Mouse (Mus musculus): ENCODE measurements around the gene 4930442H23Rik. TPM values are rescaled to one million over a fixed set of nuclear protein-coding genes. Genes with fewer than 3 reads are reported as not detected.
"Not testable (repeated sequence)": the region's sequence is repeated elsewhere in the genome, so short reads cannot be mapped to it uniquely, and the experiment has no call there.

Gene 4930442H23Rik
- total and polyA plus RNA-seq, 3 experiments: not detected

DNA sequence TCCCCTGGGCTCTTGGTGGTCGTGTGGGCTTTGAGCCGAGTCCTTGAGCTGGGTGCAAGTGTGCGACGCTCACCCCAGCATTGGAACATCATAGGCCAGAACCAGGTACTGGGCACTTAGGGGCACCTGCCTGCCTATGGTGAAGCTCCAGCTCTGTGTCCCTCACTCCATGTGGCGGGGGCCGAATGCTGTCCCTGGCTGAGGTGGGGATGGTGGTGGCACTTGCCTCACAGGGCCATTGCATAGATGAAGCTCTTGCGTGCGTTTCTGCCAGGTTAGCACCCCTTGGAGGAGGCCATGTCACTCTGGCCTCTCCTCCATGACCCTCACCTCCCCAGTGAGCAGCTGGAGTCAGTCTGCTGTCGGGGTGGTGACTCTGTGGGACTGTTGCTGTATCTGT is 3.5 kb upstream of the 4930442H23Rik start:
- Histone ChIP-seq H3K36me3 (replicated peaks) (peaks cover 85% of the 10 kb centered on the region), H3K4me1 (ENCODE audit: insufficient read depth, low read depth, low read length) (peaks cover 59% of the 10 kb centered on the region), H3K9me3 (replicated peaks) (no peaks in the 10 kb centered on the region), H3K4me3 (ENCODE audit: low read depth, low read length) (peak overlapping the region; percentile 10; the same call in 1 of the 2 replicates), H3K27me3 (ENCODE audit: insufficient read depth, low read length) (no peaks in the 10 kb centered on the region)
- TF ChIP-seq CTCF (IDR thresholded peaks at IDR 0.05; ENCODE audit: low read depth, low read length) (no peak), GATA1 (IDR thresholded peaks at IDR 0.05; ENCODE audit: borderline replicate concordance, low read length) (no peak), TAL1 (conservative IDR thresholded peaks at IDR 0.05; ENCODE audit: low read depth, low read length) (no peak), POLR2AphosphoS5 (IDR thresholded peaks at IDR 0.05; ENCODE audit: insufficient replicate concordance, low read depth, low read length) (no peak), GATA2 (IDR thresholded peaks at IDR 0.05; ENCODE audit: borderline replicate concordance, low read depth, low read length) (no peak)
- ATAC-seq (ENCODE audit: extremely low read depth, insufficient number of reproducible peaks, low FRiP score, poor library complexity, severe bottlenecking): no peak
- no peak for DNase-seq (ENCODE audit: low spot score)

DNA sequence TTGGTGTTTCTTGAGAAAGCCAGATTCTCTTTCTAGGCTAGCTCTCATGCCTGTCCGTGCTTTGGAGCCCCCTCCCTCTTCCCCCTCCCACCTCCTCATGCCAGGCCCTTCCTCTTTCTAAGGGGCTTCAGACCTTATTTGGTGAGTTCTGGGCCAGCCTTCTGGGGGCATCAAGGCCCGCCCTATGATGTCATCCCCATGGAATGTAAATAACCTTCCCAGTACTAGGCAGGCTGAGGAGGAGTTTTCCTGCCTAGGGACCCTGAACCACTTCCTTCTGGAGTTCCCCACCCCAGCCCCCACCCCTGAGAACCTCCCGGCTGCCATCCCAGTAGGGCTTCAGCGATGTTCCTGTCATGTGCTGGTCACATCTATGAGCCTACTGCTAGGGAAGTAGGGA is 1.1 kb upstream of the 4930442H23Rik start:
- ATAC-seq (ENCODE audit: extremely low read depth, insufficient number of reproducible peaks, low FRiP score, poor library complexity, severe bottlenecking) (no peak), DNase-seq (ENCODE audit: low spot score) (no peak)
- TF ChIP-seq GATA2 (IDR thresholded peaks at IDR 0.05; ENCODE audit: borderline replicate concordance, low read depth, low read length) (no peak), TAL1 (conservative IDR thresholded peaks at IDR 0.05; ENCODE audit: low read depth, low read length) (no peak), POLR2AphosphoS5 (IDR thresholded peaks at IDR 0.05; ENCODE audit: insufficient replicate concordance, low read depth, low read length) (no peak)
- Histone ChIP-seq H3K9me3 (replicated peaks) (no peaks in the 10 kb centered on the region), H3K36me3 (replicated peaks) (peaks cover 84% of the 10 kb centered on the region), H3K27me3 (ENCODE audit: insufficient read depth, low read length) (no peaks in the 10 kb centered on the region), H3K4me1 (ENCODE audit: insufficient read depth, low read depth, low read length) (peaks cover 57% of the 10 kb centered on the region), H3K4me3 (ENCODE audit: low read depth, low read length) (no peak overlapping the region)

DNA sequence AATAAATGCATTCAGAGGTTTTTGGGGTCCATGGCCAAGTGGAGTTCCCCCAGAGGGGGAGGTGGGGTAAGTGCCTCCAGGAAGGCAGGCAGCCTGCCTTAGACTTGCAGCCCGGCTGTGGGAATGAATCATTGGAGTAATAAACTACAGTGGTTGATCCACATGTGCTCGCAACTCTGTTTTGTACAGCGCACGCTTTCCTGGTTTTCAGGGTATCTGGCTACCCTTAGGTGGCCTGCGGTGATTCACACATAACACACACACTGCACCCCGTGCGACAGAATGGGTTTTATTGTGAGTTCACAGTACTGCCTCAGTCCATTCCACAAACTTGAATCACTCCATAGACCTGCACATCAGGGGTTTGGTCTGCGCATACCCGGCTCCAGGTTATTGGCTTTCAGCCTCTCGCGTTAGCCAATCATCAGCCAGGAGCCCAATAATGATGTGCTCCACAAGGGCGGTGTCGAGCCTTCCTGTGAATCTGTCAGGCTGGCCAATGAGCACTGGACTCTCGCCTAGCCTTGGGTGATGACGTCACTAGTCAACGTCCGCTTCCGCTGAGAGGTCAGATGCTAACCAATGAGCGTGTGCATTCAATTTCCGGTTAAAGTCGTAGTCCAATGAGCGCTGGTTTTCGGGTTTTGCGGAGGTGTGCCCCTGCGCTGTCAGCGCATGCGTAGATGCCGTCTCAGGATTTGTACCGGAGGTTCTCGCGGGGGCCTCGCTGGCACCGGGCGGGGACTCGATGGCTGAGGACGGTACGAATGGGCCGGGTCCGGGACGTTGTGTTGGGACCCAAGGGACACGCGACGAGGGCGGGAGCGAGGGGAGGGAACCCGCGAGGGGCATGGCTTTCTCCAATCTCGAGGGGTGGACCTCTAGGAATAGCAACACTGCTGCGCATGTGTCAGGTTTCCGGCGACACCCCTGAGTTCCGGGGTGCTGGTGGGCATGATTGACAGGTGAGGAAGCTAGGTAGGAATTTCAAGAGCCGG is 1.0 kb downstream of the 4930442H23Rik start, which contains the start of gene Dapk3:
TSS of gene Dapk3 (plus strand) at position 670 of the 998 bp plus-strand sequence.
- Histone ChIP-seq H3K9me3 (replicated peaks) (no peaks in the 10 kb centered on the region), H3K4me1 (ENCODE audit: insufficient read depth, low read depth, low read length) (peaks cover 76% of the 10 kb centered on the region), H3K4me3 (ENCODE audit: low read depth, low read length) (peak within 1 kb of the TSS; percentile 78), H3K27me3 (ENCODE audit: insufficient read depth, low read length) (no peaks in the 10 kb centered on the region), H3K36me3 (replicated peaks) (peaks cover 88% of the 10 kb centered on the region)
- DNase-seq (ENCODE audit: low spot score) (peak; percentile 96), ATAC-seq (ENCODE audit: extremely low read depth, insufficient number of reproducible peaks, low FRiP score, poor library complexity, severe bottlenecking) (peak; percentile 93)
- TF ChIP-seq GATA2 (IDR thresholded peaks at IDR 0.05; ENCODE audit: borderline replicate concordance, low read depth, low read length) (no peak), TAL1 (conservative IDR thresholded peaks at IDR 0.05; ENCODE audit: low read depth, low read length) (no peak), POLR2AphosphoS5 (IDR thresholded peaks at IDR 0.05; ENCODE audit: insufficient replicate concordance, low read depth, low read length) (peak; percentile 97)

DNA sequence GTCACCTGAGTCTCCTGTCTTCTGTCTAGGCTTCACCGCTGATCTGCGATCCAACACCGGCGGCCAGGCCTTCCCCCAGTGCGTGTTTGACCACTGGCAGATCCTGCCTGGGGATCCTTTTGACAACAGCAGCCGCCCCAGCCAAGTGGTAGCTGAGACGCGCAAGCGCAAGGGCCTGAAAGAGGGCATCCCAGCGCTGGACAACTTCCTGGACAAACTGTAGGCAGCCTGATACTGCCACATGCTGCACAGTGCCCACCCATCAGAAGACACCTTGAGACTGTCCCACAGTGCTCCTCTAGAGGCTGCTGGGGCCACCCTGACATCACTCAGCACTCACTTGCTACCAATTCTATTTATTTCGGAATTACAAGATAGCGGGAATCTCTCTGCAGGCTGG is 1.8 kb downstream of the 4930442H23Rik start:
- ATAC-seq (ENCODE audit: extremely low read depth, insufficient number of reproducible peaks, low FRiP score, poor library complexity, severe bottlenecking); H3K27me3 ChIP-seq (ENCODE audit: insufficient read depth, low read length); H3K4me3 ChIP-seq (ENCODE audit: low read depth, low read length); H3K9me3 ChIP-seq (replicated peaks); DNase-seq (ENCODE audit: low spot score): not testable (repeated sequence)
- peaks cover 71% of the 10 kb centered on the region for H3K4me1 ChIP-seq (ENCODE audit: insufficient read depth, low read depth, low read length)
- H3K36me3 ChIP-seq (replicated peaks): peaks cover 88% of the 10 kb centered on the region

DNA sequence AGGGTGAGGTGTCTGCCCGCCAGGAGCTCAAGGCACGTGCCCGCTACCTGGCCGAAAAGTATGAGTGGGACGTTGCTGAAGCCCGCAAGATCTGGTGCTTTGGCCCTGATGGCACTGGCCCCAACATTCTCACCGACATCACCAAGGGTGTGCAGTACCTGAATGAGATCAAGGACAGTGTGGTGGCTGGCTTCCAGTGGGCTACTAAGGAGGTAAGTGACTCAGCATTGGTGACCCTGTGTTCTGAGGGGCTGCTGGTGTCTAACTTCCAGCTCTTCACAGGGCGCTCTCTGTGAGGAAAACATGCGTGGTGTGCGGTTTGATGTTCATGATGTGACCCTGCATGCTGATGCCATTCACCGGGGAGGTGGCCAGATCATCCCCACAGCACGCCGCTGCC is 2.7 kb downstream of the 4930442H23Rik start:
- no peak for DNase-seq (ENCODE audit: low spot score)
- Histone ChIP-seq H3K4me1 (ENCODE audit: insufficient read depth, low read depth, low read length) (peaks cover 71% of the 10 kb centered on the region), H3K27me3 (ENCODE audit: insufficient read depth, low read length) (no peaks in the 10 kb centered on the region), H3K9me3 (replicated peaks) (no peaks in the 10 kb centered on the region), H3K36me3 (replicated peaks) (peaks cover 83% of the 10 kb centered on the region), H3K4me3 (ENCODE audit: low read depth, low read length) (peak overlapping the region; percentile 60; the same call in 1 of the 2 replicates)
- ATAC-seq (ENCODE audit: extremely low read depth, insufficient number of reproducible peaks, low FRiP score, poor library complexity, severe bottlenecking): no peak
- TF ChIP-seq POLR2AphosphoS5 (IDR thresholded peaks at IDR 0.05; ENCODE audit: insufficient replicate concordance, low read depth, low read length): no peak
- TF ChIP-seq TAL1 (conservative IDR thresholded peaks at IDR 0.05; ENCODE audit: low read depth, low read length): no peak
- no peak for TF ChIP-seq GATA2 (IDR thresholded peaks at IDR 0.05; ENCODE audit: borderline replicate concordance, low read depth, low read length)
- no peak for TF ChIP-seq CTCF (IDR thresholded peaks at IDR 0.05; ENCODE audit: low read depth, low read length)
- TF ChIP-seq GATA1 (IDR thresholded peaks at IDR 0.05; ENCODE audit: borderline replicate concordance, low read length): no peak

DNA sequence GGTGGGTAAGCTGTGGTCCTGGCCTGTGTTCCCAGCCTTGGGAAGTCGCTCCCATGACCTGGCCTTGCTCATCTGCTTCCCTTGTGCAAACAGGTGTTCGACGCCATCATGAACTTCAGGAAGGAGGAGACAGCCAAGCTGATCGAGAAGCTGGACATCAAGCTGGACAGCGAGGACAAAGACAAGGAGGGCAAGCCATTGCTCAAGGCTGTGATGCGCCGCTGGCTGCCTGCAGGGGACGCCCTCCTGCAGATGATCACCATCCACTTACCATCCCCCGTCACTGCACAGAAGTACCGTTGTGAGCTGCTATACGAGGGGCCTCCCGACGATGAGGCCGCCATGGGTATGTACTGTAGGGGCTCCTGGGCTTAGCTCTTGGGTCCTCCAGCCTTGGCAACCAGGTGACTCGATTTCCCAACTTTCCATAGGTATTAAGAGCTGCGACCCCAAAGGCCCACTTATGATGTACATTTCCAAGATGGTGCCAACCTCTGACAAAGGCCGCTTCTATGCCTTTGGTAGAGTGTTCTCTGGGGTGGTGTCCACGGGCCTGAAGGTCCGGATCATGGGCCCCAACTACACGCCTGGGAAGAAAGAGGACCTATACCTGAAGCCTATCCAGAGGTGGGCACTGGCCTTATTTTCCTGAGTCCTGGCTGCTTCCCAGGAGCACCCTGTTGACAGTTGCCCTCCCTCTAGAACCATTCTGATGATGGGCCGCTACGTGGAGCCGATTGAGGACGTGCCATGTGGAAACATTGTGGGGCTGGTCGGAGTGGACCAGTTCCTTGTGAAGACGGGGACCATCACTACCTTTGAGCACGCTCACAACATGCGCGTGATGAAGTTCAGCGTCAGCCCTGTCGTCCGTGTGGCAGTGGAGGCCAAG is 4.0 kb downstream of the 4930442H23Rik start:
- peaks cover 77% of the 10 kb centered on the region for H3K4me1 ChIP-seq (ENCODE audit: insufficient read depth, low read depth, low read length)
- no peaks in the 10 kb centered on the region for H3K27me3 ChIP-seq (ENCODE audit: insufficient read depth, low read length)
- H3K9me3 ChIP-seq (replicated peaks): no peaks in the 10 kb centered on the region
- DNase-seq (ENCODE audit: low spot score): no peak
- TF ChIP-seq CTCF (IDR thresholded peaks at IDR 0.05; ENCODE audit: low read depth, low read length) (peak; percentile 56; the same call in 1 of the 2 replicates), GATA2 (IDR thresholded peaks at IDR 0.05; ENCODE audit: borderline replicate concordance, low read depth, low read length) (no peak)
- peak overlapping the region; percentile 84 for H3K4me3 ChIP-seq (ENCODE audit: low read depth, low read length)
- peaks cover 71% of the 10 kb centered on the region for H3K36me3 ChIP-seq (replicated peaks)
- no peak for ATAC-seq (ENCODE audit: extremely low read depth, insufficient number of reproducible peaks, low FRiP score, poor library complexity, severe bottlenecking)
